Mouse (Mus musculus) adipocyte (in vitro differentiated cells): Measurements from ENCODE around the gene Tph1.

ENCODE experiments used
- DNase-seq: peaks from one replicate; pipeline ENCODE4 v3.0.0-alpha.2; 2016; ENCODE audit warnings: low spot score

The Tph1 gene

DNA sequence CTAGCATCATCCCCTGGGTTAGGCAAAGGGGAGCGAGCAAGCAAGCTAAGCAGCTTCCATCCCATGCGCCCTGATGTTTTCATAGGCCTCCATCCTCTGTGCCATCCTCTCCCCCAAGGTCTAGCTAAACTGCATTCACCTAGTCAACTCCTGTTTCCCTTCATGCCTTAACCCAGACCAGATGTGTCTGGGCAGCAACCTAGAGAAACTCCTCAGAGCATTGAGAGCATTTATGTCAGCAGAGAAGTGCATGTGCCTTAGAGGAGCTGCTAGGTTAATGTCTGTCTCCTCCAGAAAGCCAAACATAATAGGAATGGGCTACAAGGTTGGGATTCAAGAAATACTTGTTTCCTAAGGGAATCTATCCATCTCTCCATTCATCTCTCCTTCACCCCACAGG, 75.3 kb downstream of the Tph1 start:
- no peak for DNase-seq
